12 mouse cellular contexts compared by ENCODE assay signal in genomic region chr1:38390886-38391249, GRCm38 (mm10).
A peak's percentile ranks its signal among the peaks of the same experiment; 100 is the strongest.
DNase-seq lines count a peak whose midpoint lies in the region; ATAC-seq and TF ChIP-seq lines count a peak whose summit lies in the region.
"Had no signal": no experiment of that assay in that cellular context is flagged by ENCODE, and none has a peak within 500 bp of the region (broad histone marks: within the 10 kb centered on the region; RNA-seq: fewer than 3 reads in every experiment).

No protein-coding gene starts in this region.

- dilution Hi-C loops in CH12.LX (cut with MboI; ENCODE audit: extremely low pct_ligation_motif_present, extremely low pct_unique_long_range_greater_than_20kb, low sequenced_read_pairs): no loop called here

- in situ Hi-C loops in CH12.LX (cut with MboI; ENCODE audit: low pct_ligation_motif_present, low pct_unique_long_range_greater_than_20kb, low sequenced_read_pairs): no loop called here

- 65% methylated on average over 7 of the region's 7 CpGs for WGBS in intestine, postnatal 0 days
- WGBS in intestine, embryonic 16.5 days: 70% methylated on average over 7 of the region's 7 CpGs
- 60% methylated on average over 7 of the region's 7 CpGs for WGBS in hindbrain, embryonic 14.5 days

- no peaks in the 10 kb centered on the region for H3K27me3 ChIP-seq in intestine, postnatal 0 days (replicated peaks; ENCODE audit: control insufficient read depth, insufficient read depth, low read length)
- H3K27me3 ChIP-seq in intestine, embryonic 16.5 days (replicated peaks; ENCODE audit: control insufficient read depth, insufficient read depth, low read length): no peaks in the 10 kb centered on the region
- no peaks in the 10 kb centered on the region for H3K27me3 ChIP-seq in CH12.LX (replicated peaks)
- no peaks in the 10 kb centered on the region for H3K27me3 ChIP-seq in hindbrain, embryonic 14.5 days (ENCODE audit: control insufficient read depth, insufficient read depth, low read length)
- H3K27me3 ChIP-seq: heart, embryonic 15.5 days; limb, embryonic 13.5 days had no signal

- intact Hi-C loops in gastrocnemius, postnatal 14 days (cut with DNase I; ENCODE audit: low total_unique reads): loop anchor here (10.0 kb wide), 1 partner anchor 206 kb away; no protein-coding TSS in a partner anchor

- TF ChIP-seq POLR2A in CH12.LX (IDR thresholded peaks at IDR 0.05; ENCODE audit: low read depth, low read length): no peak

- peak; percentile 54 for TF ChIP-seq CTCF in intestine, postnatal 0 days (IDR thresholded peaks at IDR 0.05; ENCODE audit: low read depth)
- TF ChIP-seq CTCF in CH12.LX (conservative IDR thresholded peaks at IDR 0.05 in 1 of 2, IDR thresholded peaks at IDR 0.05 in 1 of 2; ENCODE audit: low read depth in 2 of 2, low read length in 2 of 2): peak in 1 of 2 experiments; percentile 40; a peak in 2 of 4 replicates

- no peaks in the 10 kb centered on the region for H3K9me3 ChIP-seq in intestine, postnatal 0 days (ENCODE audit: control insufficient read depth)
- H3K9me3 ChIP-seq in intestine, embryonic 16.5 days (ENCODE audit: control insufficient read depth, low read length): no peaks in the 10 kb centered on the region
- no peaks in the 10 kb centered on the region for H3K9me3 ChIP-seq in CH12.LX (replicated peaks; ENCODE audit: low read length)
- H3K9me3 ChIP-seq in hindbrain, embryonic 14.5 days (ENCODE audit: control insufficient read depth, low read length): no peaks in the 10 kb centered on the region
- H3K9me3 ChIP-seq: heart, embryonic 15.5 days; limb, embryonic 13.5 days had no signal

- TF ChIP-seq RAD21 in CH12.LX (IDR thresholded peaks at IDR 0.05; ENCODE audit: low read depth, low read length): no peak; the same call in 1 of the 2 replicates

- TF ChIP-seq EP300 in CH12.LX (IDR thresholded peaks at IDR 0.05; ENCODE audit: low read length): no peak

- H3K79me2 ChIP-seq in CH12.LX (replicated peaks; ENCODE audit: control insufficient read depth, extremely low read depth, insufficient read depth, poor library complexity, severe bottlenecking): no peaks in the 10 kb centered on the region

- no peak overlapping the region for H3K9ac ChIP-seq in intestine, postnatal 0 days (ENCODE audit: low read depth, low read length)
- no peak overlapping the region for H3K9ac ChIP-seq in intestine, embryonic 16.5 days (ENCODE audit: low read depth, low read length)
- no peak overlapping the region for H3K9ac ChIP-seq in CH12.LX (ENCODE audit: insufficient read depth, low read depth)
- no peak overlapping the region for H3K9ac ChIP-seq in hindbrain, embryonic 14.5 days
- H3K9ac ChIP-seq: heart, embryonic 15.5 days; limb, embryonic 13.5 days had no signal

- H3K4me1 ChIP-seq in intestine, postnatal 0 days (replicated peaks; ENCODE audit: control insufficient read depth, insufficient read depth, low read length): no peaks in the 10 kb centered on the region
- H3K4me1 ChIP-seq in intestine, embryonic 16.5 days (ENCODE audit: control insufficient read depth, insufficient read depth, low read length): 0 out of 2 replicates have a peak, but pooled peaks cover 2% of the 10 kb centered on the region
- H3K4me1 ChIP-seq in CH12.LX (ENCODE audit: control insufficient read depth in 1 of 2, insufficient read depth in 2 of 2): peaks cover 0 to 18% of the 10 kb centered on the region in 2 experiments; a peak in 1 of 4 replicates
- H3K4me1 ChIP-seq in hindbrain, embryonic 14.5 days (replicated peaks; ENCODE audit: control insufficient read depth, insufficient read depth, low read length): peaks cover 48% of the 10 kb centered on the region

- H3K27ac ChIP-seq in intestine, postnatal 0 days (ENCODE audit: low read depth, low read length): no peak overlapping the region
- no peak overlapping the region for H3K27ac ChIP-seq in intestine, embryonic 16.5 days (ENCODE audit: low read length)
- no peak overlapping the region for H3K27ac ChIP-seq in CH12.LX (ENCODE audit: insufficient read depth, low read depth)
- peak overlapping the region; percentile 52 for H3K27ac ChIP-seq in hindbrain, embryonic 14.5 days
- H3K27ac ChIP-seq: heart, embryonic 15.5 days; limb, embryonic 13.5 days had no signal

- no peak overlapping the region for H3K4me3 ChIP-seq in intestine, postnatal 0 days (ENCODE audit: low read depth, low read length)
- H3K4me3 ChIP-seq in intestine, embryonic 16.5 days (ENCODE audit: low read length): no peak overlapping the region
- no peak overlapping the region for H3K4me3 ChIP-seq in CH12.LX (replicated peaks in 1 of 3; ENCODE audit: low read depth in 2 of 3, low read length in 2 of 3, poor library complexity in 1 of 3)
- no peak overlapping the region for H3K4me3 ChIP-seq in hindbrain, embryonic 14.5 days (replicated peaks; ENCODE audit: low read length)
- H3K4me3 ChIP-seq: heart, embryonic 15.5 days; limb, embryonic 13.5 days had no signal

- H3K4me2 ChIP-seq in intestine, postnatal 0 days (replicated peaks; ENCODE audit: low read depth): no peak overlapping the region
- H3K4me2 ChIP-seq in intestine, embryonic 16.5 days (ENCODE audit: low read depth, low read length): no peak overlapping the region
- no peak overlapping the region for H3K4me2 ChIP-seq in CH12.LX (ENCODE audit: insufficient read depth, low read depth, poor library complexity, severe bottlenecking)
- H3K4me2 ChIP-seq in hindbrain, embryonic 14.5 days (replicated peaks): no peak overlapping the region
- H3K4me2 ChIP-seq: heart, embryonic 15.5 days; limb, embryonic 13.5 days had no signal

- DNase-seq in 3T3-L1 (ENCODE audit: low read depth, low spot score): peak; percentile 61
- DNase-seq in CH12.LX (ENCODE audit: extremely low read depth): peak; percentile 7
- no peak for DNase-seq in hindbrain, embryonic 14.5 days (ENCODE audit: low spot score)
- DNase-seq in gastrocnemius, postnatal 14 days: no peak
- no peak for DNase-seq in spleen, adult 12 weeks (ENCODE audit: low spot score)
- DNase-seq: kidney, postnatal 14 days; thymus, postnatal 36 days had no signal

- H3K36me3 ChIP-seq in intestine, postnatal 0 days (ENCODE audit: control insufficient read depth, insufficient read depth): no peaks in the 10 kb centered on the region
- H3K36me3 ChIP-seq in intestine, embryonic 16.5 days (ENCODE audit: control insufficient read depth, insufficient read depth, low read length): no peaks in the 10 kb centered on the region
- peaks cover 0 to 38% of the 10 kb centered on the region in 2 experiments for H3K36me3 ChIP-seq in CH12.LX (replicated peaks in 1 of 2; ENCODE audit: control insufficient read depth in 1 of 2, insufficient read depth in 1 of 2, low read length in 1 of 2)
- no peaks in the 10 kb centered on the region for H3K36me3 ChIP-seq in hindbrain, embryonic 14.5 days (replicated peaks; ENCODE audit: control insufficient read depth, insufficient read depth)
- H3K36me3 ChIP-seq: heart, embryonic 15.5 days; limb, embryonic 13.5 days had no signal

- no peak for ATAC-seq in intestine, postnatal 0 days
- no peak for ATAC-seq in intestine, embryonic 16.5 days
- ATAC-seq in hindbrain, embryonic 14.5 days (ENCODE audit: low FRiP score): no peak
- no peak for ATAC-seq in inflammation-experienced regulatory T-cells, adult 6 months

TF ChIP-seq in CH12.LX, 34 proteins besides CTCF, POLR2A, EP300 and RAD21:
- 0 out of 2 replicates have a peak, but pooled peaks have one; percentile 7 for TF ChIP-seq SMC3 (IDR thresholded peaks at IDR 0.05; ENCODE audit: low read depth, low read length)
- no peak for TF ChIP-seq ZMIZ1 (IDR thresholded peaks at IDR 0.05; ENCODE audit: low read depth, low read length)
- no peak for TF ChIP-seq JUND (conservative IDR thresholded peaks at IDR 0.05; ENCODE audit: low read depth, low read length)
TF ChIP-seq in CH12.LX: peak in this region for 1.

Comparison
In these comparisons a context has a peak if more than half of its experiments do, and no peak if none do; other contexts are left out.
1. DNase-seq: peak in 3T3-L1 (single experiment) and CH12.LX (single experiment); none in hindbrain, embryonic 14.5 days (single experiment), gastrocnemius, postnatal 14 days (single experiment) and spleen, adult 12 weeks (single experiment).